ENCODE assay signal across 11 mouse cellular contexts in genomic region chr17:24893276-24893675, GRCm38 (mm10). TPM values are rescaled to one million over a fixed set of nuclear protein-coding genes. Genes with fewer than 3 reads are reported as not detected.
DNase-seq lines count a peak whose midpoint lies in the region; ATAC-seq and TF ChIP-seq lines count a peak whose summit lies in the region.
"Had no signal": no experiment of that assay in that cellular context is flagged by ENCODE, and none has a peak within 500 bp of the region (broad histone marks: within the 10 kb centered on the region; RNA-seq: fewer than 3 reads in every experiment).

No protein-coding gene starts in this region.

- H3K27me3 ChIP-seq in forebrain, embryonic 10.5 days (ENCODE audit: poor library complexity, severe bottlenecking) = no peaks in the 10 kb centered on the region
- H3K27me3 ChIP-seq in forebrain, postnatal 0 days (ENCODE audit: insufficient read depth, low read length) = no peaks in the 10 kb centered on the region
- no peaks in the 10 kb centered on the region for H3K27me3 ChIP-seq in kidney, embryonic 15.5 days
- H3K27me3 ChIP-seq in limb, embryonic 15.5 days = no peaks in the 10 kb centered on the region

- no peak overlapping the region for H3K9ac ChIP-seq in forebrain, postnatal 0 days
- H3K9ac ChIP-seq in kidney, embryonic 15.5 days = no peak overlapping the region
- H3K9ac ChIP-seq in limb, embryonic 15.5 days = 0 out of 2 replicates have a peak overlapping the region, but pooled peaks have one; percentile 92

- 94% methylated on average over 2 of the region's 2 CpGs for WGBS in forebrain, embryonic 10.5 days
- 91% methylated on average over 2 of the region's 2 CpGs for WGBS in forebrain, postnatal 0 days
- 97% methylated on average over 2 of the region's 2 CpGs for WGBS in kidney, embryonic 15.5 days
- WGBS in limb, embryonic 15.5 days = 83% methylated on average over 2 of the region's 2 CpGs

- no peak overlapping the region for H3K27ac ChIP-seq in forebrain, embryonic 10.5 days
- no peak overlapping the region for H3K27ac ChIP-seq in forebrain, postnatal 0 days (ENCODE audit: low read depth, low read length)
- H3K27ac ChIP-seq in kidney, embryonic 15.5 days = no peak overlapping the region
- no peak overlapping the region for H3K27ac ChIP-seq in cortical plate, adult 2 months (ENCODE audit: insufficient read depth, low read length)
- no peak overlapping the region for H3K27ac ChIP-seq in limb, embryonic 15.5 days

- no peak for TF ChIP-seq CTCF in forebrain, postnatal 0 days (IDR thresholded peaks at IDR 0.05; ENCODE audit: low read depth)
- TF ChIP-seq CTCF in cortical plate, adult 2 months (IDR thresholded peaks at IDR 0.05; ENCODE audit: extremely low read depth, insufficient read depth, low read length) = no peak

- H3K4me3 ChIP-seq in forebrain, embryonic 10.5 days = peak overlapping the region; percentile 83; the same call in 1 of the 2 replicates
- no peak overlapping the region for H3K4me3 ChIP-seq in forebrain, postnatal 0 days (ENCODE audit: low read depth, low read length)
- peak overlapping the region; percentile 77; the same call in 1 of the 2 replicates for H3K4me3 ChIP-seq in kidney, embryonic 15.5 days (replicated peaks)
- no peak overlapping the region for H3K4me3 ChIP-seq in cortical plate, adult 2 months (ENCODE audit: insufficient read depth, low read length)
- H3K4me3 ChIP-seq in limb, embryonic 15.5 days = 0 out of 2 replicates have a peak overlapping the region, but pooled peaks have one; percentile 90

- peaks cover 49% of the 10 kb centered on the region for H3K4me1 ChIP-seq in forebrain, embryonic 10.5 days
- H3K4me1 ChIP-seq in forebrain, postnatal 0 days (ENCODE audit: insufficient read depth) = peaks cover 20% of the 10 kb centered on the region
- H3K4me1 ChIP-seq in kidney, embryonic 15.5 days = peaks cover 46% of the 10 kb centered on the region
- H3K4me1 ChIP-seq in cortical plate, adult 2 months (ENCODE audit: control insufficient read depth, insufficient read depth, low read length) = peaks cover 4% of the 10 kb centered on the region; the same call in 1 of the 2 replicates
- peaks cover 46% of the 10 kb centered on the region for H3K4me1 ChIP-seq in limb, embryonic 15.5 days

- no peak overlapping the region for H3K4me2 ChIP-seq in forebrain, postnatal 0 days (ENCODE audit: low read depth)
- peak overlapping the region; percentile 97; the same call in 1 of the 2 replicates for H3K4me2 ChIP-seq in kidney, embryonic 15.5 days
- peak overlapping the region; percentile 95; the same call in 1 of the 2 replicates for H3K4me2 ChIP-seq in limb, embryonic 15.5 days

- peaks cover 73% of the 10 kb centered on the region for H3K36me3 ChIP-seq in forebrain, embryonic 10.5 days (replicated peaks)
- peaks cover 52% of the 10 kb centered on the region for H3K36me3 ChIP-seq in forebrain, postnatal 0 days (ENCODE audit: insufficient read depth)
- H3K36me3 ChIP-seq in kidney, embryonic 15.5 days = peaks cover 62% of the 10 kb centered on the region
- peaks cover 63% of the 10 kb centered on the region for H3K36me3 ChIP-seq in limb, embryonic 15.5 days

- H3K9me3 ChIP-seq in forebrain, embryonic 10.5 days = no peaks in the 10 kb centered on the region
- H3K9me3 ChIP-seq in forebrain, postnatal 0 days (ENCODE audit: low read length) = no peaks in the 10 kb centered on the region
- no peaks in the 10 kb centered on the region for H3K9me3 ChIP-seq in kidney, embryonic 15.5 days (replicated peaks)
- H3K9me3 ChIP-seq in limb, embryonic 15.5 days = no peaks in the 10 kb centered on the region

- intact Hi-C loops in heart, postnatal 36 days (cut with DNase I) = loop anchor here (10.0 kb wide), 1 partner anchor 478 kb away; the partner anchor contains the start of gene Rnps1

- no peak for DNase-seq in forebrain, embryonic 10.5 days (ENCODE audit: extremely low spot score, low spot score)
- no peak for DNase-seq in forebrain, postnatal 0 days
- no peak for DNase-seq in kidney, postnatal 4 days
- DNase-seq in right cerebral cortex, adult 18-20 months = no peak
- no peak for DNase-seq in heart, postnatal 36 days
- DNase-seq: gastrocnemius, postnatal 25 days; kidney, postnatal 36 days had no signal

- 0 out of 2 replicates have a peak, but pooled peaks have one; percentile 15 for TF ChIP-seq POLR2A in cortical plate, adult 2 months (IDR thresholded peaks at IDR 0.05; ENCODE audit: extremely low read depth, insufficient read depth, low read length)

- ATAC-seq in forebrain, postnatal 0 days = no peak
- ATAC-seq in kidney, embryonic 15.5 days (replicated peaks; ENCODE audit: low FRiP score) = no peak
- no peak for ATAC-seq in limb, embryonic 15.5 days (ENCODE audit: insufficient number of reproducible peaks, low FRiP score, low TSS enrichment, low read depth)
- ATAC-seq: lung, postnatal 0 days had no signal

RNA-seq across cellular contexts. Expression of gene Eme2, which starts 1.6 kb away (rescaled TPM):
- 30.3 and 30.4 TPM in 2 replicates for polyA plus RNA-seq in forebrain, embryonic 10.5 days (2016; fragmentation: Nextera tagmentation; extraction: Ambion mirVana)
- 35.6 and 36.6 TPM in 2 replicates for total RNA-seq in forebrain, postnatal 0 days (2014; rRNA removed)
- 14.7 and 17.9 TPM in 2 replicates for polyA plus RNA-seq in forebrain, postnatal 0 days (2015; fragmentation: Nextera tagmentation; extraction: Ambion mirVana)
- polyA plus RNA-seq in kidney, embryonic 15.5 days (2015; fragmentation: Nextera tagmentation; extraction: Ambion mirVana) = 31.5 and 33.1 TPM in 2 replicates
- 62.4 and 65.0 TPM in 2 replicates for polyA plus RNA-seq in cortical plate, adult 2 months (2012; rRNA removed)
- 27.4 and 29.9 TPM in 2 replicates for polyA plus RNA-seq in limb, embryonic 15.5 days (2015; fragmentation: Nextera tagmentation; extraction: Ambion mirVana)
- total RNA-seq in heart, postnatal 36 days (2021) = 10 to 100 TPM; 18.8 to 19.0 TPM

RNA-seq across cellular contexts. Expression of gene Mrps34, which starts 1.6 kb away (rescaled TPM):
- polyA plus RNA-seq in forebrain, embryonic 10.5 days (2016; fragmentation: Nextera tagmentation; extraction: Ambion mirVana) = 100 and 103 TPM in 2 replicates
- 39.5 and 45.5 TPM in 2 replicates for total RNA-seq in forebrain, postnatal 0 days (2014; rRNA removed)
- 128 and 138 TPM in 2 replicates for polyA plus RNA-seq in forebrain, postnatal 0 days (2015; fragmentation: Nextera tagmentation; extraction: Ambion mirVana)
- polyA plus RNA-seq in kidney, embryonic 15.5 days (2015; fragmentation: Nextera tagmentation; extraction: Ambion mirVana) = 94.0 and 105 TPM in 2 replicates
- polyA plus RNA-seq in cortical plate, adult 2 months (2012; rRNA removed) = 115 and 117 TPM in 2 replicates
- polyA plus RNA-seq in limb, embryonic 15.5 days (2015; fragmentation: Nextera tagmentation; extraction: Ambion mirVana) = 81.9 and 86.9 TPM in 2 replicates
- total RNA-seq in heart, postnatal 36 days (2021) = 100 to 1,000 TPM; 103 to 113 TPM

RNA-seq across cellular contexts. Expression of gene Nme3, which starts 3.0 kb away (rescaled TPM):
- 50.1 and 51.8 TPM in 2 replicates for polyA plus RNA-seq in forebrain, embryonic 10.5 days (2016; fragmentation: Nextera tagmentation; extraction: Ambion mirVana)
- total RNA-seq in forebrain, postnatal 0 days (2014; rRNA removed) = 60.1 and 75.7 TPM in 2 replicates
- polyA plus RNA-seq in forebrain, postnatal 0 days (2015; fragmentation: Nextera tagmentation; extraction: Ambion mirVana) = 74.7 and 81.0 TPM in 2 replicates
- polyA plus RNA-seq in kidney, embryonic 15.5 days (2015; fragmentation: Nextera tagmentation; extraction: Ambion mirVana) = 77.2 and 80.0 TPM in 2 replicates
- 94.5 and 94.7 TPM in 2 replicates for polyA plus RNA-seq in cortical plate, adult 2 months (2012; rRNA removed)
- 31.9 and 36.0 TPM in 2 replicates for polyA plus RNA-seq in limb, embryonic 15.5 days (2015; fragmentation: Nextera tagmentation; extraction: Ambion mirVana)
- total RNA-seq in heart, postnatal 36 days (2021) = 10 to 100 TPM; 30.2 to 32.4 TPM

RNA-seq across cellular contexts. Expression of gene Spsb3, which starts 6.8 kb away (rescaled TPM):
- polyA plus RNA-seq in forebrain, embryonic 10.5 days (2016; fragmentation: Nextera tagmentation; extraction: Ambion mirVana) = 42.8 and 45.3 TPM in 2 replicates
- total RNA-seq in forebrain, postnatal 0 days (2014; rRNA removed) = 75.7 and 91.0 TPM in 2 replicates
- 89.8 and 97.8 TPM in 2 replicates for polyA plus RNA-seq in forebrain, postnatal 0 days (2015; fragmentation: Nextera tagmentation; extraction: Ambion mirVana)
- 40.6 and 43.7 TPM in 2 replicates for polyA plus RNA-seq in kidney, embryonic 15.5 days (2015; fragmentation: Nextera tagmentation; extraction: Ambion mirVana)
- 91.9 and 92.7 TPM in 2 replicates for polyA plus RNA-seq in cortical plate, adult 2 months (2012; rRNA removed)
- polyA plus RNA-seq in limb, embryonic 15.5 days (2015; fragmentation: Nextera tagmentation; extraction: Ambion mirVana) = 41.7 and 43.7 TPM in 2 replicates
- total RNA-seq in heart, postnatal 36 days (2021) = 10 to 100 TPM; 26.3 to 28.0 TPM

RNA-seq across cellular contexts. Expression of gene Nubp2, which starts 7.1 kb away (rescaled TPM):
- polyA plus RNA-seq in forebrain, embryonic 10.5 days (2016; fragmentation: Nextera tagmentation; extraction: Ambion mirVana) = 81.3 and 82.5 TPM in 2 replicates
- 40.5 and 50.6 TPM in 2 replicates for total RNA-seq in forebrain, postnatal 0 days (2014; rRNA removed)
- 67.3 and 80.1 TPM in 2 replicates for polyA plus RNA-seq in forebrain, postnatal 0 days (2015; fragmentation: Nextera tagmentation; extraction: Ambion mirVana)
- polyA plus RNA-seq in kidney, embryonic 15.5 days (2015; fragmentation: Nextera tagmentation; extraction: Ambion mirVana) = 54.2 and 57.8 TPM in 2 replicates
- 24.6 and 27.3 TPM in 2 replicates for polyA plus RNA-seq in cortical plate, adult 2 months (2012; rRNA removed)
- polyA plus RNA-seq in limb, embryonic 15.5 days (2015; fragmentation: Nextera tagmentation; extraction: Ambion mirVana) = 47.7 and 49.6 TPM in 2 replicates
- total RNA-seq in heart, postnatal 36 days (2021) = 10 to 100 TPM; 20.0 to 22.4 TPM

Comparison
In these comparisons a context has a peak if more than half of its experiments do, and no peak if none do; other contexts are left out.
1. H3K4me3 ChIP-seq: peak in forebrain, embryonic 10.5 days (single experiment), kidney, embryonic 15.5 days (single experiment) and limb, embryonic 15.5 days (single experiment); none in forebrain, postnatal 0 days (single experiment) and cortical plate, adult 2 months (single experiment).